Mouse (Mus musculus): Measurements from ENCODE around the gene Syngr4. TPM values are rescaled to one million over a fixed set of nuclear protein-coding genes. Genes with fewer than 3 reads are reported as not detected.

Syngr4 gene
- polyA plus RNA-seq, 1 experiment from 2014 or later = 0.72 TPM

- Histone ChIP-seq H3K27me3 (replicated peaks; ENCODE audit: control insufficient read depth, insufficient read depth, low read length) (no peaks in the 10 kb centered on the region), H3K9ac (ENCODE audit: low read depth, low read length) (no peak overlapping the region), H3K27ac (ENCODE audit: low read depth, low read length) (no peak overlapping the region), H3K4me3 (ENCODE audit: low read depth, low read length) (no peak overlapping the region), H3K36me3 (ENCODE audit: control insufficient read depth, insufficient read depth) (no peaks in the 10 kb centered on the region), H3K4me2 (replicated peaks; ENCODE audit: low read depth) (no peak overlapping the region), H3K4me1 (replicated peaks; ENCODE audit: control insufficient read depth, insufficient read depth, low read length) (no peaks in the 10 kb centered on the region), H3K9me3 (ENCODE audit: control insufficient read depth) (no peaks in the 10 kb centered on the region)
- 94% methylated on average over 1 of the region's 1 CpGs for WGBS
- peak; percentile 44 for TF ChIP-seq CTCF (IDR thresholded peaks at IDR 0.05; ENCODE audit: low read depth)
- no peak for ATAC-seq
Observed at GRCm38 (mm10) chr7:45929688-45930087, 33.2 kb upstream of the Syngr4 start.

GRCm38 (mm10) chr7:45928626-45929295 lies 32.2 kb upstream of the Syngr4 start:
- Histone ChIP-seq H3K4me3 (ENCODE audit: low read depth, low read length) (no peak overlapping the region), H3K27ac (ENCODE audit: low read depth, low read length) (no peak overlapping the region), H3K4me1 (replicated peaks; ENCODE audit: control insufficient read depth, insufficient read depth, low read length) (no peaks in the 10 kb centered on the region), H3K9ac (ENCODE audit: low read depth, low read length) (no peak overlapping the region), H3K9me3 (ENCODE audit: control insufficient read depth) (no peaks in the 10 kb centered on the region), H3K36me3 (ENCODE audit: control insufficient read depth, insufficient read depth) (no peaks in the 10 kb centered on the region), H3K27me3 (replicated peaks; ENCODE audit: control insufficient read depth, insufficient read depth, low read length) (no peaks in the 10 kb centered on the region), H3K4me2 (replicated peaks; ENCODE audit: low read depth) (no peak overlapping the region)
- ATAC-seq = no peak
- 27% methylated on average over 17 of the region's 23 CpGs for WGBS
- TF ChIP-seq CTCF (IDR thresholded peaks at IDR 0.05; ENCODE audit: low read depth) = no peak

GRCm38 (mm10) chr7:45924429-45924816 lies 27.9 kb upstream of the Syngr4 start:
- 17% methylated on average over 14 of the region's 14 CpGs for WGBS
- no peak for ATAC-seq
- TF ChIP-seq CTCF (IDR thresholded peaks at IDR 0.05; ENCODE audit: low read depth) = peak; percentile 63

GRCm38 (mm10) chr7:45923762-45924428 lies 27.4 kb upstream of the Syngr4 start, which contains the start of gene Ccdc114:
Gene Ccdc114 (plus strand): TSS chr7:45924072.
- peak; percentile 72 for ATAC-seq
- peak within 1 kb of the TSS; percentile 65 for H3K4me2 ChIP-seq (replicated peaks; ENCODE audit: low read depth)
- no peaks in the 10 kb centered on the region for H3K9me3 ChIP-seq (ENCODE audit: control insufficient read depth)
- H3K27ac ChIP-seq (ENCODE audit: low read depth, low read length) = peak within 1 kb of the TSS; percentile 85
- 5% methylated on average over 24 of the region's 24 CpGs for WGBS
- H3K36me3 ChIP-seq (ENCODE audit: control insufficient read depth, insufficient read depth) = no peaks in the 10 kb centered on the region
- peaks cover 8% of the 10 kb centered on the region; the same call in 1 of the 2 replicates for H3K4me1 ChIP-seq (replicated peaks; ENCODE audit: control insufficient read depth, insufficient read depth, low read length)
- H3K4me3 ChIP-seq (ENCODE audit: low read depth, low read length) = peak within 1 kb of the TSS; percentile 43
- no peaks in the 10 kb centered on the region for H3K27me3 ChIP-seq (replicated peaks; ENCODE audit: control insufficient read depth, insufficient read depth, low read length)
- H3K9ac ChIP-seq (ENCODE audit: low read depth, low read length) = peak within 1 kb of the TSS; percentile 49; the same call in 1 of the 2 replicates
- no peak for TF ChIP-seq CTCF (IDR thresholded peaks at IDR 0.05; ENCODE audit: low read depth)

More at GRCm38 (mm10) chr7:45924429-45924816, 27.9 kb upstream of the Syngr4 start:
- H3K36me3 ChIP-seq (ENCODE audit: control insufficient read depth, insufficient read depth) = no peaks in the 10 kb centered on the region
- H3K9me3 ChIP-seq (ENCODE audit: control insufficient read depth) = no peaks in the 10 kb centered on the region
- H3K27me3 ChIP-seq (replicated peaks; ENCODE audit: control insufficient read depth, insufficient read depth, low read length) = no peaks in the 10 kb centered on the region
- peak overlapping the region; percentile 28; the same call in 1 of the 2 replicates for H3K9ac ChIP-seq (ENCODE audit: low read depth, low read length)
- peak overlapping the region; percentile 43 for H3K4me3 ChIP-seq (ENCODE audit: low read depth, low read length)
- peaks cover 8% of the 10 kb centered on the region; the same call in 1 of the 2 replicates for H3K4me1 ChIP-seq (replicated peaks; ENCODE audit: control insufficient read depth, insufficient read depth, low read length)
- peak overlapping the region; percentile 65 for H3K4me2 ChIP-seq (replicated peaks; ENCODE audit: low read depth)
- no peak overlapping the region for H3K27ac ChIP-seq (ENCODE audit: low read depth, low read length)

GRCm38 (mm10) chr7:45922928-45923761 lies 26.6 kb upstream of the Syngr4 start:
- peak overlapping the region; percentile 85 for H3K27ac ChIP-seq (ENCODE audit: low read depth, low read length)
- ATAC-seq = peak; percentile 93
- no peak for TF ChIP-seq CTCF (IDR thresholded peaks at IDR 0.05; ENCODE audit: low read depth)
- peak overlapping the region; percentile 65 for H3K4me2 ChIP-seq (replicated peaks; ENCODE audit: low read depth)
- no peaks in the 10 kb centered on the region for H3K9me3 ChIP-seq (ENCODE audit: control insufficient read depth)
- H3K4me3 ChIP-seq (ENCODE audit: low read depth, low read length) = peak overlapping the region; percentile 43
- no peaks in the 10 kb centered on the region for H3K27me3 ChIP-seq (replicated peaks; ENCODE audit: control insufficient read depth, insufficient read depth, low read length)
- WGBS = under 1% methylated on average over 37 of the region's 37 CpGs
- no peaks in the 10 kb centered on the region for H3K36me3 ChIP-seq (ENCODE audit: control insufficient read depth, insufficient read depth)
- H3K9ac ChIP-seq (ENCODE audit: low read depth, low read length) = peak overlapping the region; percentile 49; the same call in 1 of the 2 replicates
- peaks cover 8% of the 10 kb centered on the region; the same call in 1 of the 2 replicates for H3K4me1 ChIP-seq (replicated peaks; ENCODE audit: control insufficient read depth, insufficient read depth, low read length)
